Comparison of ENCODE assay signal across 12 mouse cellular contexts in the genomic region with DNA sequence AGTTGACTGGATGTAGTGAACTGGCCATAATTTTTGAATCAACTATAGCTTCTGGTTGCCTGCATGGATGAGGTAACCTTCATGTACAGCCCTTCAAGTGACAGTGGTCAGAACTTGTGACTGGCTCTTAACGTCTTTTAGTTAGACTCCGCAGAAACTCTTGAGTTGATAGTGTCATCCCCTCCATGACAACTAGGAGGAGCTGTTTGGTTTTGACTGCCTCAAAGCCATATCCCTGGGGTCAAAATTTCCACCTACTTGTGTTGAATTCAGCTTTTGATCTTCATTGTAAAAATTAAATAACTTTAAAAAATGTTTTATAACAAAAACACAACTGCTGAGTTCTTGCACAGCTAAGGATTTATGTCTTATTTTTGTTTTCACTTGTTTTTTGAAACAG. TPM values are rescaled to one million over a fixed set of nuclear protein-coding genes. Genes with fewer than 3 reads are reported as not detected.
A peak's percentile ranks its signal among the peaks of the same experiment; 100 is the strongest.
DNase-seq lines count a peak whose midpoint lies in the region; ATAC-seq and TF ChIP-seq lines count a peak whose summit lies in the region.
"Had no signal": no experiment of that assay in that cellular context is flagged by ENCODE, and none has a peak within 500 bp of the region (broad histone marks: within the 10 kb centered on the region; RNA-seq: fewer than 3 reads in every experiment).

No protein-coding gene starts in this region.

- no peak overlapping the region for H3K4me3 ChIP-seq in gastrocnemius, adult 2 months
- H3K4me3 ChIP-seq in midbrain, embryonic 11.5 days (ENCODE audit: low read depth, low read length) = no peak overlapping the region
- H3K4me3 ChIP-seq in midbrain, embryonic 14.5 days (replicated peaks; ENCODE audit: low read depth, low read length) = no peak overlapping the region
- no peak overlapping the region for H3K4me3 ChIP-seq in hindbrain, embryonic 11.5 days (ENCODE audit: low read depth, low read length)
- H3K4me3 ChIP-seq: embryonic facial prominence, embryonic 15.5 days; heart, embryonic 13.5 days had no signal

- WGBS in midbrain, embryonic 11.5 days = 81% methylated on average over 2 of the region's 2 CpGs
- 62% methylated on average over 2 of the region's 2 CpGs for WGBS in midbrain, embryonic 14.5 days
- WGBS in hindbrain, embryonic 11.5 days = 77% methylated on average over 2 of the region's 2 CpGs

- peak; percentile 52 for TF ChIP-seq CTCF in gastrocnemius, adult 2 months (IDR thresholded peaks at IDR 0.05)

- H3K9me3 ChIP-seq in midbrain, embryonic 11.5 days (ENCODE audit: control insufficient read depth, low read length) = no peaks in the 10 kb centered on the region
- H3K9me3 ChIP-seq in midbrain, embryonic 14.5 days (ENCODE audit: control insufficient read depth, low read length) = no peaks in the 10 kb centered on the region
- no peaks in the 10 kb centered on the region for H3K9me3 ChIP-seq in hindbrain, embryonic 11.5 days (ENCODE audit: control insufficient read depth, low read length)
- H3K9me3 ChIP-seq: embryonic facial prominence, embryonic 15.5 days; heart, embryonic 13.5 days had no signal

- no peak overlapping the region for H3K9ac ChIP-seq in midbrain, embryonic 11.5 days (ENCODE audit: low read length)
- H3K9ac ChIP-seq in midbrain, embryonic 14.5 days (replicated peaks; ENCODE audit: low read length) = no peak overlapping the region
- no peak overlapping the region for H3K9ac ChIP-seq in hindbrain, embryonic 11.5 days (ENCODE audit: low read depth, low read length)
- H3K9ac ChIP-seq: embryonic facial prominence, embryonic 15.5 days; heart, embryonic 13.5 days had no signal

- no peak overlapping the region for H3K4me2 ChIP-seq in midbrain, embryonic 11.5 days
- no peak overlapping the region for H3K4me2 ChIP-seq in midbrain, embryonic 14.5 days (ENCODE audit: low read length)
- H3K4me2 ChIP-seq in hindbrain, embryonic 11.5 days (replicated peaks; ENCODE audit: low read depth, low read length) = no peak overlapping the region
- H3K4me2 ChIP-seq: embryonic facial prominence, embryonic 15.5 days; heart, embryonic 13.5 days had no signal

- no peaks in the 10 kb centered on the region for H3K36me3 ChIP-seq in midbrain, embryonic 11.5 days (ENCODE audit: control insufficient read depth, insufficient read depth, low read length)
- H3K36me3 ChIP-seq in midbrain, embryonic 14.5 days (ENCODE audit: control insufficient read depth, insufficient read depth, low read length) = no peaks in the 10 kb centered on the region
- no peaks in the 10 kb centered on the region for H3K36me3 ChIP-seq in hindbrain, embryonic 11.5 days (ENCODE audit: control insufficient read depth, insufficient read depth, low read length)
- H3K36me3 ChIP-seq: embryonic facial prominence, embryonic 15.5 days; heart, embryonic 13.5 days had no signal

- no peak for DNase-seq in gastrocnemius, adult 2 months
- DNase-seq in gastrocnemius, postnatal 14 days = no peak
- peak; percentile 81 for DNase-seq in midbrain, embryonic 11.5 days (ENCODE audit: low spot score, missing footprints)
- no peak for DNase-seq in midbrain, embryonic 14.5 days
- peak; percentile 23 for DNase-seq in c-Kit-positive CD71-positive TER-119-positive erythroid progenitor cells, embryonic 14.5 days (ENCODE audit: low spot score)
- no peak for DNase-seq in frontal cortex, postnatal 14 days (ENCODE audit: low spot score in 2 of 2)
- DNase-seq in hindbrain, embryonic 11.5 days (ENCODE audit: low spot score) = no peak
- DNase-seq: cerebellum, adult 11 months; retina, postnatal 1 day had no signal

- H3K27me3 ChIP-seq in midbrain, embryonic 11.5 days (ENCODE audit: control insufficient read depth, insufficient read depth, low read length) = no peaks in the 10 kb centered on the region
- no peaks in the 10 kb centered on the region for H3K27me3 ChIP-seq in midbrain, embryonic 14.5 days (ENCODE audit: control insufficient read depth, insufficient read depth, low read length)
- no peaks in the 10 kb centered on the region for H3K27me3 ChIP-seq in hindbrain, embryonic 11.5 days (ENCODE audit: control insufficient read depth, insufficient read depth, low read length)
- H3K27me3 ChIP-seq: embryonic facial prominence, embryonic 15.5 days; heart, embryonic 13.5 days had no signal

- H3K27ac ChIP-seq in gastrocnemius, adult 2 months = no peak overlapping the region
- H3K27ac ChIP-seq in midbrain, embryonic 11.5 days (ENCODE audit: low read depth, low read length) = no peak overlapping the region
- H3K27ac ChIP-seq in midbrain, embryonic 14.5 days (replicated peaks; ENCODE audit: low read depth, low read length) = no peak overlapping the region
- no peak overlapping the region for H3K27ac ChIP-seq in hindbrain, embryonic 11.5 days (ENCODE audit: low read depth, low read length)
- H3K27ac ChIP-seq: embryonic facial prominence, embryonic 15.5 days; heart, embryonic 13.5 days had no signal

- H3K4me1 ChIP-seq in midbrain, embryonic 11.5 days (ENCODE audit: control insufficient read depth, insufficient read depth, low read length) = peaks cover 5% of the 10 kb centered on the region; the same call in 1 of the 2 replicates
- 0 out of 2 replicates have a peak, but pooled peaks cover 5% of the 10 kb centered on the region for H3K4me1 ChIP-seq in midbrain, embryonic 14.5 days (ENCODE audit: control insufficient read depth, insufficient read depth, low read length)
- no peaks in the 10 kb centered on the region for H3K4me1 ChIP-seq in hindbrain, embryonic 11.5 days (replicated peaks; ENCODE audit: control insufficient read depth, insufficient read depth, low read length)
- H3K4me1 ChIP-seq: heart, embryonic 13.5 days had no signal

- no peak for ATAC-seq in midbrain, embryonic 11.5 days (ENCODE audit: low FRiP score)
- ATAC-seq in midbrain, embryonic 14.5 days (ENCODE audit: low FRiP score, low TSS enrichment) = no peak
- peak; percentile 48; the same call in 1 of the 2 replicates for ATAC-seq in neutrophil, adult 5-6 weeks (ENCODE audit: extremely low read depth, insufficient number of reproducible peaks, low FRiP score, poor library complexity, severe bottlenecking)
- no peak for ATAC-seq in hindbrain, embryonic 11.5 days (ENCODE audit: low FRiP score)

- intact Hi-C loops in gastrocnemius, adult 2 months (cut with DNase I) = loop anchor here (10.0 kb wide), 1 partner anchor 449 kb away; no protein-coding TSS in a partner anchor
- intact Hi-C loops in gastrocnemius, postnatal 14 days (cut with DNase I; ENCODE audit: low total_unique reads) = no loop called here

RNA-seq across cellular contexts. Expression of a gene that starts 22.4 kb away (rescaled TPM):
- 10 to 100 TPM; 35.2 to 63.1 TPM for total RNA-seq in gastrocnemius, adult 2 months (2021)
- 100 to 1,000 TPM; 147 to 216 TPM for total RNA-seq in gastrocnemius, postnatal 14 days (2021)
- 62.0 and 64.7 TPM in 2 replicates for polyA plus RNA-seq in midbrain, embryonic 11.5 days (2014; fragmentation: Nextera tagmentation; extraction: Ambion mirVana)
- polyA plus RNA-seq in midbrain, embryonic 14.5 days (2014; fragmentation: Nextera tagmentation; extraction: Ambion mirVana) = 13.9 and 33.0 TPM in 2 replicates
- 30.2 and 40.0 TPM in 2 replicates for total RNA-seq in neutrophil, adult 5-6 weeks (2017)
- 80.2 and 85.4 TPM in 2 replicates for polyA plus RNA-seq in hindbrain, embryonic 11.5 days (2014; fragmentation: Nextera tagmentation; extraction: Ambion mirVana)

Comparison
In these comparisons a context has a peak if more than half of its experiments do, and no peak if none do; other contexts are left out.
1. DNase-seq: peak in midbrain, embryonic 11.5 days (single experiment) and c-Kit-positive CD71-positive TER-119-positive erythroid progenitor cells, embryonic 14.5 days (single experiment); none in gastrocnemius, adult 2 months (single experiment), gastrocnemius, postnatal 14 days (single experiment), midbrain, embryonic 14.5 days (single experiment), frontal cortex, postnatal 14 days (0 of 2) and hindbrain, embryonic 11.5 days (single experiment).